Mouse (Mus musculus) bone marrow, adult 2 months (tissue): ENCODE measurements around the gene Zfp617.

ENCODE experiments used
- CTCF ChIP-seq: fragments of 200-500 bp; IDR thresholded peaks from 2 replicates; pipeline ENCODE4 v1.5.1; 2011; ENCODE audit warnings: low read length, control low read depth; ENCODE audit not compliant: control insufficient read depth, insufficient read depth
- POLR2A ChIP-seq: fragments of 200-500 bp; IDR thresholded peaks from 2 replicates; pipeline ENCODE4 v1.6.1; 2011; ENCODE audit warnings: low read depth, mild to moderate bottlenecking, control low read depth, low read length, borderline replicate concordance; ENCODE audit not compliant: control insufficient read depth

DNA sequence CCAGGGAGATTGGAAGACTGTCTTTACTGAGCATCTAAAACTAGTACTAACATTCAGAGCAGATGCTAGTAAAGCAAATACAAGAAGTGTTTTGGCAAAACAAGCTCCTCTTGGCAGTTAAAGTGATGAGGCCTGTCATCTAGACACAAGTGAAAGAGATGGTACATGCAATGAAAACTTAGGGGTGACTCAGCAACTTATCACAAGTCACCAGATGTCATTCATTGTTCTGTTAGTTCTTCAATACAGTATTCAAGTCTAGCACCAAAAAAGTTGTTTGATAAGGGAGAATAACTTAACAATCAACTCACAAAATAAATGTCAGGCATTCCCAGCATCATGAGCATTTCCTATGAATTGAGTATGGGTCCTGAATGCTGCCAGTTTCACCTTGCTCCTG, 19.3 kb downstream of the Zfp617 start:
- TF ChIP-seq POLR2A (no peak), CTCF (no peak)
